Mouse (Mus musculus) liver, postnatal 0 days (tissue): ENCODE data around the gene Gm7247.
"Not testable (repeated sequence)": the region's sequence is repeated elsewhere in the genome, so short reads cannot be mapped to it uniquely, and the experiment has no call there.

Experiments
- CTCF ChIP-seq: sonication (generic); IDR thresholded peaks from 2 replicates; pipeline ENCODE4 v1.5.1; 2016; ENCODE audit warnings: antibody characterized with exemption, low read depth
- EP300 ChIP-seq: IDR thresholded peaks from 2 replicates; pipeline ENCODE4 v1.6.1; 2016; ENCODE audit warnings: antibody characterized with exemption, low read depth, mild to moderate bottlenecking

DNA sequence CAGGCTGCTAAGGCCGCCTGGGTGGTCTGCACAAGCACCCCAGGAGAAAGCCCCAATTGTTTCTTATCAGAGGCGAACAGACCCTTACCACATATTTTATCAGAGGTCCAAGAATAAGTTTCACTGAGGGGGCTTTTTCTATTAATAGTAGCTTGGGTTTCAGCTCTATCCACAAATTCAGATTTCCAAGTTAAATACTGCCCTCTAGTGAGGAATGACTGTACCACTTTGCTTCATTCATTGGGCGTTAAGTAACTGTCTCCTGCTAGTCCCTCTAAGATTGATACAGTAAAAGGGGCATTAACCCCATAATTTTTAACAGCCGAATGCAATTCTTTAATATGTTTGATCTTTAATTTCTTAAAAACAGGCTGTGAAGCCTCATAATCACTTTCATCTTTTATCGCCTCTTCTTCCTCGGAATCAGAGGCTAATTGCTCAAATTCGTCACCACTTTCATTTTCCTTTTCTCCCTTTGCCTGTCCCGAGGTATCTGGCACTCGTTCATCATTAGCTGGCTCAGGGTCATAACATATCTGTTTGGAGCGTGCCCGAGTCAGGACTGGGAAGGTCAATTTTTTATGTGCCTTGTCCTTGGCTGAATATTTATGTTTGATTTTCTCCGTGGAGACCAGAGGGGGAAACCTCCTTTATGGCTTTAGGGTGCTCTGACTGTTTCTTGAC is 119.9 kb downstream of the Gm7247 start:
- not testable (repeated sequence) for TF ChIP-seq EP300
- 0 out of 2 replicates have a peak, but pooled peaks have one; percentile 9 for TF ChIP-seq CTCF
